Mouse (Mus musculus) neural tube, embryonic 15.5 days (tissue): ENCODE measurements around the gene Bsn. TPM values are rescaled to one million over a fixed set of nuclear protein-coding genes. Genes with fewer than 3 reads are reported as not detected.

Experiments
- ATAC-seq: fragments of 200-750 bp; cut with Nextera tagmentation; 2 replicates; pipeline ENCODE4 v1.8.0; 2017; ENCODE audit warnings: mild to moderate bottlenecking, moderate TSS enrichment, moderate library complexity; ENCODE audit not compliant: low FRiP score
- H3K27ac ChIP-seq: fragments of 300-500 bp; sonication (generic); replicated peaks from 2 replicates; pipeline ENCODE4 v1.5.1; 2015; ENCODE audit warnings: mild to moderate bottlenecking, inconsistent platforms
- H3K27me3 ChIP-seq: fragments of 300-500 bp; sonication (generic); replicated peaks from 2 replicates; pipeline ENCODE4 v1.6.1; 2015; ENCODE audit warnings: inconsistent platforms
- H3K36me3 ChIP-seq: fragments of 300-500 bp; sonication (generic); 2 replicates; pipeline ENCODE4 v1.6.1; 2015; ENCODE audit warnings: inconsistent platforms
- H3K4me1 ChIP-seq: fragments of 300-500 bp; sonication (generic); 2 replicates; pipeline ENCODE4 v1.6.1; 2015; ENCODE audit warnings: inconsistent platforms
- H3K4me2 ChIP-seq: fragments of 300-500 bp; sonication (generic); 2 replicates; pipeline ENCODE4 v1.6.1; 2015; ENCODE audit warnings: inconsistent platforms, mild to moderate bottlenecking, moderate library complexity
- H3K4me3 ChIP-seq: fragments of 300-500 bp; sonication (generic); replicated peaks from 2 replicates; pipeline ENCODE4 v1.5.1; 2015; ENCODE audit warnings: mild to moderate bottlenecking, inconsistent platforms
- H3K9ac ChIP-seq: fragments of 300-500 bp; sonication (generic); replicated peaks from 2 replicates; pipeline ENCODE4 v1.6.1; 2015; ENCODE audit warnings: mild to moderate bottlenecking, inconsistent platforms
- H3K9me3 ChIP-seq: fragments of 300-500 bp; sonication (generic); replicated peaks from 2 replicates; pipeline ENCODE4 v1.6.1; 2016; ENCODE audit warnings: inconsistent platforms
- WGBS: fragments of 180-500 bp; shearing (Covaris S2); methylation state at CpG from one replicate; pipeline ENCODE4 v1.1.7; 2015; ENCODE audit warnings: mixed read lengths; 5-methylcytosine and 5-hydroxymethylcytosine counted together
- polyA plus RNA-seq: library from polyadenylated mRNA; unstranded; fragments of >200 nt; fragmentation: Nextera tagmentation; extraction: Ambion mirVana; gene quantifications from 2 replicates; pipeline ENCODE4 v1.2.1, GENCODE M21; 2015

Gene Bsn
- polyA plus RNA-seq, 1 experiment from 2014 or later = 9.7 TPM

DNA sequence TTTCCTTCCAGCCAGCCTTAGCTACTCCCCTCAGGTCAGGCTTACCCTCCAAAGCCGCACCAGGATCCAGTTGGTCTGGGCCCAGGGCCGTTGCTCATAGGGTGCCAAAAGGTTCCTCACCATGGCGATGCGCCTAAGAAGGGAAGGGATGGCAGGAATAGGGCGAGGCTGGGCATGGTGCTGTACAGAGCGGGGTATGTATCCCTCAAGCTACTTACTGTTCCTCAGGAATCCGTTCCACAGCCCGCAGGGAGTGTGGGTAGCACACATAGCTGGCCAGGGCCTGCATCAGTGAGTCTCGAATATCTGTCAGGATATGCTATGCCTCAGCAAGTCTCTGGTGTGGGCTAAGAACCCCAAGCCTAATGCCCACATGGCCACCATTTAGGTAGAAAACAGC, 131.9 kb downstream of the Bsn start:
- H3K9me3 ChIP-seq = no peaks in the 10 kb centered on the region
- no peak overlapping the region for H3K4me3 ChIP-seq
- no peak overlapping the region for H3K4me2 ChIP-seq
- 96% methylated on average over 9 of the region's 9 CpGs for WGBS
- peaks cover 2% of the 10 kb centered on the region for H3K4me1 ChIP-seq
- no peak overlapping the region for H3K27ac ChIP-seq
- no peak overlapping the region for H3K9ac ChIP-seq
- no peak for ATAC-seq
- no peaks in the 10 kb centered on the region for H3K27me3 ChIP-seq
- peaks cover 76% of the 10 kb centered on the region for H3K36me3 ChIP-seq

DNA sequence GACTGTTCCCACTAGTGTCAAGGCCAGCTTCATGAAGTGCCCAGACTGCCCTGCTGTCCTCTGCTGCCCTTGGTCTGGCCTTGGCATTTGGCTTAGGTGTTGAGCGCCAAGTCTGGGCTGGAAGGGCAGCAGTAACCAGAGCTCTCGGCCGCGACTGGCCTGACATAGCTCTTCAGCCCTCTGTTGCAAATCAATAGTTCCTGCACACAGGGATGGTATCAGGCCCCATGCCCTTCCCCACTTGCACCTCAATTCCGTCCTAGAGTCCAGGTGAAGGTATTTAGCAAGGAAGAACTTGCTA, 133.0 kb downstream of the Bsn start:
- Histone ChIP-seq H3K4me2 (no peak overlapping the region), H3K27ac (no peak overlapping the region), H3K4me1 (peaks cover 13% of the 10 kb centered on the region), H3K4me3 (no peak overlapping the region), H3K9ac (no peak overlapping the region), H3K9me3 (no peaks in the 10 kb centered on the region), H3K36me3 (peaks cover 76% of the 10 kb centered on the region), H3K27me3 (no peaks in the 10 kb centered on the region)
- 97% methylated on average over 5 of the region's 5 CpGs for WGBS
- ATAC-seq = no peak

DNA sequence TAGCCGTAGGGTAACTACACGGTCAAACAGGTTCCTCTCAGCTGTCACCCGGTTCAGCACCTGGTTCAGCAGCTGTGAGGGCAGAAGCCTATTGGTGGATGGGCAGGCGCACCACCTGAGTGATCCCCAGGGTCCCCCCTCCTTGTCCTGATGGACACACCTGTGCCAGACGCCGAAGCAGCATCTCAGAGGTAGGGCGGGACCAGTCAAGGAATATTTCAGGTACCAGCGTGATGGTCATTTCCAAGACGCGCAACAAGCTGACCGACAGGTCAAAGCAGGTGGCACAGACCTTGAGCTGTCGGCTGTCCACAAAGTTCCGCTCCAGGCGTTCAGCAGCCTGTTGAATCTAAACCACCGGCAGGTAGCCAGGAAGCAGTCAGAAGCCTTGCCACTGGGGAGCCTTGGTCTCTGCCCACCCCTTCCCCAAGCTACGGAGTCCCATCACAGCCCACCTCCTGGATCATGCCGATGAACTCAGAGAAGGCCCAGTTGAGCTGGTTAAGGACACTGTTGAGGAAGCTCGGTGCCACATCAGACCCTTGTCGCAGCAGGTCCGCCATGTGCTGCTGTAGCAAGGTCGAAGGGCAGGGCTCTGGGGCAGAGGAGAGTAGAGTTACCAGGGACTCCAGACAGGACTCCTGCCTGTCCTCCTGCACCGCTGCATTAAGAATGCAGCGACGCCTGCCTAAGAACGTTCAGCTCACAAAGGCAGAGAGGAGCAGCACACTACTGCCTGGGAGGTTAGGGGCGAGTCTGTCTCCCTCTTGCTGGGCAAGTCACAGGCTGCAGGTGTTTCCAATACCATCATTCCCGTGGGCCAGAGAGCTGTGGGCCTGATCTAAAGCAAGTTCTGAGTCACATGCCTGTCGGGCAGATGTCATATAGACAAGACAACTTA, 133.6 kb downstream of the Bsn start:
- Histone ChIP-seq H3K4me2 (no peak overlapping the region), H3K27me3 (no peaks in the 10 kb centered on the region), H3K36me3 (peaks cover 77% of the 10 kb centered on the region), H3K4me3 (no peak overlapping the region), H3K9me3 (no peaks in the 10 kb centered on the region), H3K9ac (no peak overlapping the region), H3K4me1 (peaks cover 15% of the 10 kb centered on the region), H3K27ac (no peak overlapping the region)
- 82% methylated on average over 28 of the region's 28 CpGs for WGBS
- ATAC-seq = no peak

DNA sequence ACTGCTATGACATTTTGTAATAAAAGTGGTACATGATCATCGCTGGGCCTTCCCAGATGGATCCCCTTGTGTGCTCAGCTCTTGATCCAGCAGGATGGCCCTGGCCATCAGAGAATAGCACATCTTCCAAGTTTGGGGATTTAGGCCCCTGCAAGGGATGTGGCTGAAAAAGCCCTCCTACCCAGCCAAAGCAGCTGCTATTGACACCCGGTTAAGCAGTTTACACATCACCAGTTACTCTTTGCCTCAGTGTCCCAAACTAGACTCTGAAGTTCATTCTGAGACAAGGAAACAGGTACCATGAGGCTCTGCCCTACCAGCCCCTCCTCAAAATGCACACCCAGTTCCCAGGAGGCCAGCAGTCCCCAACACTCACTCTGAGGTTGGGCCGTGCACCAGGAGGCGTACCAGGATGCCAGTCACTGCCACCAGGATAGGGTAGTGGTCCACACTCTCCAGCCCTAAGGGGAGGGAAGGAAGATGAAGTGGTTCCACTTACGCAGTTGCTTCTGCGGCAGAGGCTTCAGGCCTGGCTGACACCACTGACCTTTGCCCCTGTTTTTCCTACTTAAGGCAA, 134.4 kb downstream of the Bsn start:
- 93% methylated on average over 6 of the region's 6 CpGs for WGBS

DNA sequence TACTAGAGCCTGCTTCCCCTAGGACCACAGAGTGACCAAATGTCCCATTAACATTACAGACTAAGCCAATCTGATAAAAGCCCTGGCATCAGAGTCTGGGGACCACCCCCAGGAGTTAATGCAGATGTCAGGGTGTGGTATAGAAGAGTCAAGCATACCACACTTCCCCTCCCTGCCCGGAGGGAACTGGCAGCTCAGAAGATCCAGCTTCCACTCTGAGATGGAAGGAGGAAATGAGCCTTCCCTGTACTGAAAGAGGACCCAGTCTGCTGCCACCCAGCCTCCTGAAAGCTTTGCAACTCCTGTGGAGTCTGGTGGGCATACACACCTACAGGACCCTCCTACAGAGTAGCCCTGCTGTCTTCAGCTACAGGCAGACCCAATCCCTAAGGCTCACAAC, 135.1 kb downstream of the Bsn start:
- Histone ChIP-seq H3K4me3 (no peak overlapping the region), H3K36me3 (peaks cover 81% of the 10 kb centered on the region), H3K9me3 (no peaks in the 10 kb centered on the region), H3K4me1 (peaks cover 22% of the 10 kb centered on the region), H3K9ac (no peak overlapping the region), H3K27me3 (no peaks in the 10 kb centered on the region), H3K4me2 (no peak overlapping the region), H3K27ac (no peak overlapping the region)
- no peak for ATAC-seq
- 85% methylated on average over 1 of the region's 1 CpGs for WGBS

More for the DNA sequence above, 134.4 kb downstream of the Bsn start:
- no peaks in the 10 kb centered on the region for H3K9me3 ChIP-seq
- peaks cover 80% of the 10 kb centered on the region for H3K36me3 ChIP-seq
- no peak overlapping the region for H3K9ac ChIP-seq
- peaks cover 16% of the 10 kb centered on the region for H3K4me1 ChIP-seq
- no peaks in the 10 kb centered on the region for H3K27me3 ChIP-seq
- H3K4me3 ChIP-seq = no peak overlapping the region
- ATAC-seq = no peak
- H3K4me2 ChIP-seq = no peak overlapping the region
- no peak overlapping the region for H3K27ac ChIP-seq

DNA sequence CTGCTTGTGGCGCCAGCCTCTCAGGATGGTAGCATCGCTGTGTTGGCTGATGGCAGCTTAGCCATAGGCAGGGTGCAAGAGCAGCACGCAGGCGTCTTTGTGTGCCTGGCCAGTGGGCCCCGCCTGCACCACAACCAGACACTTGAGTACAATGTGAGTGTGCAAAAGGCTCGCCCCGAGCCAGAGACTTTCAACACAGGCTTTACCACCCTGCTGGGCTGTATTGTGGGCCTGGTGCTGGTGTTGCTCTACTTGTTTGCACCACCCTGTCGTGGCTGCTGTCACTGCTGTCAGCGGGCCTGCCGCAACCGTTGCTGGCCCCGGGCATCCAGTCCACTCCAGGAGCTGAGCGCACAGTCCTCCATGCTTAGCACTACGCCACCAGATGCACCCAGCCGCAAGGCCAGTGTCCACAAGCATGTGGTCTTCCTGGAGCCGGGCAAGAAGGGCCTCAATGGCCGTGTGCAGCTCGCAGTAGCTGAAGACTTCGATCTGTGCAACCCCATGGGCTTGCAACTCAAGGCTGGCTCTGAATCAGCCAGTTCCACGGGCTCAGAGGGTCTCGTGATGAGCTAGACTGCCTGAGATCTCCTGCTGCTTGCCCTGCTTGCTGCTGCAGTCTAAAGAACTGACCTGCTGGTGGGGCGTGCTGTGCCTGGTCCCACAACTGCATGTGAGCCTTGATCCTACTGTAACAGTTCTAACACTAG, 135.7 kb downstream of the Bsn start:
- Histone ChIP-seq H3K27ac (no peak overlapping the region), H3K4me2 (no peak overlapping the region), H3K36me3 (peaks cover 75% of the 10 kb centered on the region), H3K9ac (no peak overlapping the region), H3K4me1 (peaks cover 28% of the 10 kb centered on the region), H3K27me3 (no peaks in the 10 kb centered on the region), H3K9me3 (no peaks in the 10 kb centered on the region), H3K4me3 (no peak overlapping the region)
- no peak for ATAC-seq
- WGBS = 91% methylated on average over 22 of the region's 22 CpGs

DNA sequence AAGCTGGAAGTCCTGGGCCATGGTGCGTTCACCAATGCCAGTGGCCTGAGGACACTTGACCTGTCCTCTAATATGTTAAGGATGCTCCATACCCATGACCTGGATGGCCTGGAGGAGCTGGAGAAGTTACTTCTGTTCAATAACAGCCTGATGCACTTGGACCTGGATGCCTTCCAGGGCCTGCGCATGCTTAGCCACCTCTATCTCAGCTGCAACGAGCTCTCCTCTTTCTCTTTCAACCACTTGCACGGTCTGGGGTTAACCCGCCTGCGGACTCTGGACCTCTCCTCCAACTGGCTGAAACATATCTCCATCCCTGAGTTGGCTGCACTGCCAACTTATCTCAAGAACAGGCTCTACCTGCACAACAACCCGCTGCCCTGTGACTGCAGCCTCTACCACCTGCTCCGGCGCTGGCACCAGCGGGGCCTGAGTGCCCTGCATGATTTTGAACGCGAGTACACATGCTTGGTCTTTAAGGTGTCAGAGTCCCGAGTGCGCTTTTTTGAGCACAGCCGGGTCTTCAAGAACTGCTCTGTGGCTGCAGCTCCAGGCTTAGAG, 136.4 kb downstream of the Bsn start:
- 94% methylated on average over 15 of the region's 15 CpGs for WGBS
- no peak for ATAC-seq

DNA sequence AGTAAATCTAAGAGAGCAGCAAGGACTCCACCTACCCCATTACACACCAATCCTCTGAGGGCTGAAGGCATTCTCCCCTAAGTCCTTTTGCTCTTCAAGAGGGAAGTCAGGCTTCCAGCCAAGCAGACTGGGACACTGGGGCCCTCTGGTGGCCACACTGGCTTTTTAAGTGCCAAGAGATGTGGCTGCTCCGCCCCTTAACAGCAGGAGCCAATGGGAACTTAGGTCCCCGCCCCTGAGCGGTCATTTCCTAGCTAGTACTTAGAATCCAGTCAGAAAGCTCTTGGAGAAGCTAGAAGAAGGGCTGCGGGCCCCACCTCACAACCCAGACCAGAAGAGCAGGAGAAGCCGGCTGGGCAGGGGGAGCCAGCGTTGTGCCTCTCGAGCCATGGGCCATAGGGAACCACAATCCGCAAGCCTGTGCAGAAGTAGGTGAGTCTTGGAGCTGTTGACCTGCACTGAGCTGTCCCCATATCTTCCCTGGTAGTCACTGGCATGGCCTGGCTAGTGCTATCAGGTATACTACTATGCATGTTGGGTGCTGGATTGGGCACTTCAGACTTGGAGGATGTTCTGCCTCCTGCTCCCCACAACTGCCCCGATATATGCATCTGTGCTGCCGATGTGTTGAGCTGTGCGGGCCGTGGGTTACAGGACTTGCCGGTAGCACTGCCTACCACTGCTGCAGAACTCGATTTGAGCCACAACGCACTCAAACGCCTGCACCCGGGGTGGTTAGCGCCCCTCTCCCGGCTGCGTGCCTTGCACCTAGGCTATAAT, 137.1 kb downstream of the Bsn start, which contains the start of gene Amigo3:
Gene Amigo3, plus strand, starts transcription at position 275 of the 780 bp plus-strand sequence.
- Histone ChIP-seq H3K27me3 (no peaks in the 10 kb centered on the region), H3K36me3 (peaks cover 61% of the 10 kb centered on the region), H3K9me3 (no peaks in the 10 kb centered on the region), H3K4me3 (0 out of 2 replicates have a peak within 1 kb of the TSS, but pooled peaks have one; percentile 10), H3K4me2 (peak within 1 kb of the TSS; percentile 47), H3K9ac (0 out of 2 replicates have a peak within 1 kb of the TSS, but pooled peaks have one; percentile 14), H3K4me1 (peaks cover 36% of the 10 kb centered on the region), H3K27ac (0 out of 2 replicates have a peak within 1 kb of the TSS, but pooled peaks have one; percentile 8)
- 0 out of 2 replicates have a peak, but pooled peaks have one; percentile 7 for ATAC-seq
- WGBS = 53% methylated on average over 20 of the region's 20 CpGs

More for the DNA sequence above, 136.4 kb downstream of the Bsn start:
- no peak overlapping the region for H3K27ac ChIP-seq
- H3K9ac ChIP-seq = no peak overlapping the region
- H3K36me3 ChIP-seq = peaks cover 68% of the 10 kb centered on the region
- H3K27me3 ChIP-seq = no peaks in the 10 kb centered on the region
- no peak overlapping the region for H3K4me3 ChIP-seq
- H3K4me2 ChIP-seq = no peak overlapping the region
- H3K4me1 ChIP-seq = peaks cover 30% of the 10 kb centered on the region
- H3K9me3 ChIP-seq = no peaks in the 10 kb centered on the region

DNA sequence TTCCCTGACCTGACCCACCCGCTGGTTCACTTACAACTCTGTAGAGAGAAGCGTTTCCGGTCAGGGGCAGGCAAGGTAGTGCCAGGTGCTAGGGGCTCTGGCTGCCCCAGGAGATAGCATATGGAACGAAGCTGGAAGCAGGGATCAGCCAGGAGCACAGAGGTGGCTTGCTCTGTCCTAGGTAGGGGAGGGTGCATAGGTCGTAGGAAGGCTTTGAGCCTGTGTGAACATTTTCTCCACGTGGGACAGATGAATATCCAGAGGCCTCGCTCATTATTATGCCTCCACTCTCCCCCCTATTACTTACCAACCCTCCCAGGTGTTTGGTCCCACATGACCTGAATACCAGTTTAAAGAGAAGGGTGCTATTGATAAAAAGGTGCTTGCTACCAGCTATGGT, 137.8 kb downstream of the Bsn start:
- H3K36me3 ChIP-seq = peaks cover 55% of the 10 kb centered on the region
- no peak overlapping the region for H3K4me2 ChIP-seq
- H3K9ac ChIP-seq = no peak overlapping the region
- H3K4me1 ChIP-seq = peaks cover 40% of the 10 kb centered on the region
- WGBS = 72% methylated on average over 7 of the region's 7 CpGs
- no peak for ATAC-seq
- H3K9me3 ChIP-seq = no peaks in the 10 kb centered on the region
- H3K4me3 ChIP-seq = no peak overlapping the region
- no peaks in the 10 kb centered on the region for H3K27me3 ChIP-seq
- H3K27ac ChIP-seq = 0 out of 2 replicates have a peak overlapping the region, but pooled peaks have one; percentile 8

DNA sequence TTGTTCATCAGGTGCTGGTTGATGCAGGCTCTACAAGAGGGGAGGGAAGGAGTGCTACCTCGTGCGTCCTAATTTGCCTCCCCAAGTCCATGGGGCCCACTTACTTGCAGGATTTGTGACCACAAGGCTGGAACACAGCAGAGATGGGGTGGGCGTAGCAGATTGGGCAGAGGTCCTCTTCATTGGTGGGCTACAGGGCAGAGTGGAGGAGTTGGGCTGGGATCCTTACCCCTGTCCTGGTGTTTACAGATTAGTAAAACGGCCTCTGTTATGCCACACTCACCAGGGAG, 138.3 kb downstream of the Bsn start:
- WGBS = 88% methylated on average over 4 of the region's 4 CpGs
- Histone ChIP-seq H3K27ac (no peak overlapping the region), H3K36me3 (peaks cover 55% of the 10 kb centered on the region), H3K9me3 (no peaks in the 10 kb centered on the region), H3K9ac (no peak overlapping the region), H3K4me1 (peaks cover 40% of the 10 kb centered on the region), H3K4me3 (no peak overlapping the region), H3K4me2 (no peak overlapping the region), H3K27me3 (no peaks in the 10 kb centered on the region)
- ATAC-seq = no peak
